Mouse (Mus musculus) adrenal gland, postnatal 14 days (tissue): ENCODE data around the gene Lpar5. TPM values are rescaled to one million over a fixed set of nuclear protein-coding genes. Genes with fewer than 3 reads are reported as not detected.
A peak's percentile ranks its signal among the peaks of the same experiment; 100 is the strongest.

ENCODE experiments used
- DNase-seq: peaks from one replicate; pipeline ENCODE4 v3.0.0; 2021; ENCODE audit warnings: mixed read lengths
- microRNA-seq, 2 experiments: library from miRNA; unstranded; fragments of <30 nt; microRNA quantifications; one replicate each; pipeline ENCODE4 v1.2.0; 2021
- total RNA-seq: library from RNA; stranded (reverse); gene quantifications from 2 replicates; pipeline ENCODE4 v1.2.3, GENCODE M21; 2021

Gene Lpar5
- total RNA-seq, 1 experiment from 2014 or later = 0.44 TPM

DNA sequence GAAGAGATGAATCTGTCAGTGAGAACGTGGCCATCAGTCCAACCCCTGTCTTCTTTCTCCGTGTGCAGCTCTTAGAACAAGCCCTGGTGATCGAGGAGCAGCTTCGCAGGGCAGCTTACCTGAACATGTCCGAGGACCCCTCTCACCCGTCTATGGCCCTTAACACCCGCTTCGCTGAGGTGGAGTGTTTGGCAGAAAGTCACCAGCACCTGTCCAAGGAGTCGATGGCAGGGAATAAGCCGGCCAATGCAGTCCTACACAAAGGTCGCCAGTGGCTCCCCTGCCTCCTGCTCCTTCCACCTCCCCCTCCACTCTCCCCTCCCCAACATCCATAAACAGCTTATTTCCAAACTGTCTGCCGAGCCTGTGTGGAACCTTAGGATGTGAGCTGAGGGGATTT is 61.0 kb downstream of the Lpar5 start:
- DNase-seq = no peak

DNA sequence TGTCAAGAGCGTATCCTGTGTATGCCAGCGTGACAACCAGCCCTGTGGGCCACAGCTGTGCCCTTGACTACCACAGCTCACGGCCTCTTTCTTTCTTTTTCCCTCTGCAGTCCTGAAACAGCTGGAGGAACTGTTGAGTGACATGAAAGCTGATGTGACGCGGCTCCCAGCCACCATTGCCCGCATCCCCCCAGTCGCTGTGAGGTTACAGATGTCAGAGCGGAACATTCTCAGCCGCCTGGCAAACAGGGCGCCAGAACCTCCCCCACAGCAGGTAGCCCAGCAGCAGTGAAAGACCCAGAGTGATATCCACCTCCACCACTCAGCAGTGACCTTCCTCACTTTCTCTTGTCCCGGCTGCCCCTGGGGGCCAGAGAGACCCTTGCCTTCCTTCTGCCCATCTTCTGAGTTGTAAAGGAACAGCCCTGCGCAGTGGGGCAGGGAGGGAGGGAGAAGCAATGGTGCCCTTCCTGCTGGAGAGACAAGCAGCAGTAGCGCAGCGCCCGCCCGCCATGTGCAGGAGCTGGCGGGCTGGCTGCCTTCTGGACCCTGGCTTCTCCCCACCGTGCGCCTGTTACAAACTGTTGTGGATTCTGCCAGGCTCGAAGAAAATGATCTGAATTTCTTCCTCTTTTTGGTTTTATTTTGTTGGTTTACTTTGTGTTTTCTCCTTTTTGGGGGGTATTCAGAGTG is 62.1 kb downstream of the Lpar5 start:
- no peak for DNase-seq

DNA sequence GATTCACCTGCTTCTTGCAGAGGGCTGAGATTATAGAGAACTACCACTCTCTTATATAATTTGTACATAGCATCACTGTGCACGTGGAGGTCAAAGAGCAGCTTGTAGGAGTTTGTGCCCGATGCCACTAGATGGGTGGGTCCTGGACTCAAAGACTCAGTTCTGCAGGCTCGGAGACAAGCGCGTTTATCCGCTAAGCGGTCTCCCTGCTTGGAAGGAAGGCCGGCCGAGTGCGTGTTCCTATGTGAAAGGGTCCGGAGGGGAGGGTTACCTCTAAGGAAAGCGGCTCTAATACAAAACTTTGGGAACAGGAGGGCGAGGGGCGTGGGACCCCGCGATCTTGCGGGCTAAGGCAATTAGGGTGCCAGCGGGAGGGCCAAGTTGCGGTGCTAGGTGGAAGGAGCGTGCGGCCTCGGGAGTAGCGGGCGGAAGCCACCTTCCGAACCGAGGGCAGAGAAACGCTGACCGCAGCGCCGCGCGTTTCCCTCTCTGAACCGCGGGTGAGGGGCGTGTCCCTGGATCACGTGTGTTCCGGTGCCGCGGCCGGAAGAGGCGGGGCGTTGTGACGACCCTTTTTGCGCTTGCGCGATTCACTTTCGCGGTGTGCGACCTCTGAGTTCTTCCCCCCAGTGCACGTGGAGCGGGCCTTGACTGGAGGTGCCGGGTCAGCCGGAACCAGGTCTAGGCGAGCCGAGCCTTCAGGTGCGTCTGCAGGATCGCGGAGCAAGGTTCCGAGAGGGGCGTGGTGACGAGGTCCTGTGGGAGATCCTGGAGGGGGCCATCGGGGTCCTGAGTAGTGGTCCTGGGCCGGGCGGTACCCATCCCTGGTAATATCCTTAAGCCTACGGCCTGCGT is 63.8 kb downstream of the Lpar5 start, which contains the start of gene Nop2:
Gene Nop2 (plus strand): TSS at position 608 of the 855 bp plus-strand sequence.
- DNase-seq = peak; percentile 94

Small RNAs within 50 kb of the gene (microRNA-seq; reads per million reads assigned to microRNA genes)
- 0.43 to 1.1 reads per million in 2 experiments for gene Mir7045

Other genes starting within 250 kb of the Lpar5 start
- 83.2 and 103 TPM in 2 replicates for gene Usp5, start 238.4 kb upstream of the Lpar5 start, total RNA-seq
- 22.2 and 26.1 TPM in 2 replicates for gene Cdca3, start 238.4 kb upstream of the Lpar5 start, total RNA-seq
- 9.4 and 9.5 TPM in 2 replicates for gene Gnb3, start 227.6 kb upstream of the Lpar5 start, total RNA-seq
- 21.4 and 26.1 TPM in 2 replicates for gene P3h3, start 210.2 kb upstream of the Lpar5 start, total RNA-seq
- 1.6 and 2.3 TPM in 2 replicates for gene Gpr162, start 203.9 kb upstream of the Lpar5 start, total RNA-seq
- gene Cd4, start 179.7 kb upstream of the Lpar5 start, total RNA-seq = 1.4 and 13.0 TPM in 2 replicates
- gene Lag3, start 156.2 kb upstream of the Lpar5 start, total RNA-seq = 1.5 and 2.5 TPM in 2 replicates
- gene Ptms, start 147.8 kb upstream of the Lpar5 start, total RNA-seq = 917 and 925 TPM in 2 replicates
- gene Mlf2, start 136.5 kb upstream of the Lpar5 start, total RNA-seq = 274 and 276 TPM in 2 replicates
- 117 and 122 TPM in 2 replicates for gene Cops7a, start 102.4 kb upstream of the Lpar5 start, total RNA-seq
- 4.8 and 5.4 TPM in 2 replicates for gene Pianp, start 71.2 kb upstream of the Lpar5 start, total RNA-seq
- gene Zfp384, start 58.8 kb upstream of the Lpar5 start, total RNA-seq = 47.2 and 50.4 TPM in 2 replicates
- 64.9 and 71.8 TPM in 2 replicates for gene Ing4, start 28.2 kb upstream of the Lpar5 start, total RNA-seq
- 7.5 and 8.2 TPM in 2 replicates for gene Acrbp, start 18.2 kb upstream of the Lpar5 start, total RNA-seq
- gene Chd4, start 28.1 kb downstream of the Lpar5 start, total RNA-seq = 189 and 192 TPM in 2 replicates
- 47.0 and 53.7 TPM in 2 replicates for gene Nop2, start 64.0 kb downstream of the Lpar5 start, total RNA-seq
- 18.6 and 25.0 TPM in 2 replicates for gene Iffo1, start 77.3 kb downstream of the Lpar5 start, total RNA-seq
- gene Gapdh, start 98.5 kb downstream of the Lpar5 start, total RNA-seq = 1,705 and 1,924 TPM in 2 replicates
- gene Ncapd2, start 123.8 kb downstream of the Lpar5 start, total RNA-seq = 43.2 and 45.2 TPM in 2 replicates
- 222 and 232 TPM in 2 replicates for gene Mrpl51, start 123.9 kb downstream of the Lpar5 start, total RNA-seq
- 31.8 and 42.6 TPM in 2 replicates for gene Vamp1, start 147.6 kb downstream of the Lpar5 start, total RNA-seq
- 12.6 and 14.0 TPM in 2 replicates for gene Tapbpl, start 163.9 kb downstream of the Lpar5 start, total RNA-seq
- gene Cd27, start 169.1 kb downstream of the Lpar5 start, total RNA-seq = 0.93 and 6.9 TPM in 2 replicates
- not detected in 2 replicates for gene Tuba3a, start 218.1 kb downstream of the Lpar5 start, total RNA-seq
- gene Ltbr, start 246.0 kb downstream of the Lpar5 start, total RNA-seq = 68.7 and 70.0 TPM in 2 replicates